Mouse (Mus musculus) embryonic facial prominence, embryonic 14.5 days (tissue): ENCODE measurements around the gene Sugp2. TPM values are rescaled to one million over a fixed set of nuclear protein-coding genes. Genes with fewer than 3 reads are reported as not detected.

Experiments used
- ATAC-seq: fragments of 200-750 bp; cut with Nextera tagmentation; 2 replicates; pipeline ENCODE4 v1.8.0; 2017; ENCODE audit warnings: low read depth, moderate number of reproducible peaks, moderate TSS enrichment
- DNase-seq: peaks from one replicate; pipeline ENCODE4 v3.0.0-alpha.2; 2015; ENCODE audit warnings: low spot score
- H3K27ac ChIP-seq: fragments of 300-500 bp; sonication (generic); replicated peaks from 2 replicates; pipeline ENCODE4 v1.5.1; 2014; ENCODE audit warnings: low read depth, mild to moderate bottlenecking, low read length, moderate library complexity
- H3K27me3 ChIP-seq: fragments of 300-500 bp; sonication (generic); replicated peaks from 2 replicates; pipeline ENCODE4 v1.6.1; 2014; ENCODE audit warnings: low read length; ENCODE audit not compliant: control insufficient read depth, insufficient read depth
- H3K36me3 ChIP-seq: fragments of 300-500 bp; sonication (generic); 2 replicates; pipeline ENCODE4 v1.6.1; 2014; ENCODE audit warnings: low read length, mixed read lengths; ENCODE audit not compliant: control insufficient read depth, insufficient read depth
- H3K4me1 ChIP-seq: fragments of 300-500 bp; sonication (generic); 2 replicates; pipeline ENCODE4 v1.6.1; 2014; ENCODE audit warnings: antibody characterized with exemption, low read length; ENCODE audit not compliant: control insufficient read depth, insufficient read depth
- H3K4me2 ChIP-seq: fragments of 300-500 bp; sonication (generic); 2 replicates; pipeline ENCODE4 v1.6.1; 2014; ENCODE audit warnings: low read depth, mild to moderate bottlenecking, low read length, moderate library complexity, mixed read lengths
- H3K4me3 ChIP-seq: fragments of 300-500 bp; sonication (generic); 2 replicates; pipeline ENCODE4 v1.5.1; 2014; ENCODE audit warnings: low read depth, mild to moderate bottlenecking, low read length
- H3K9ac ChIP-seq: fragments of 300-500 bp; sonication (generic); 2 replicates; pipeline ENCODE4 v1.6.1; 2014; ENCODE audit warnings: low read depth, mild to moderate bottlenecking, low read length, moderate library complexity, mixed read lengths
- H3K9me3 ChIP-seq: fragments of 300-500 bp; sonication (generic); 2 replicates; pipeline ENCODE4 v1.6.1; 2016; ENCODE audit warnings: low read length; ENCODE audit not compliant: control insufficient read depth
- WGBS: fragments of 180-500 bp; shearing (Covaris S2); extraction: QIAGEN DNeasy Blood & Tissue Kit; methylation state at CpG from one replicate; pipeline ENCODE4 v1.1.7; 2014; 5-methylcytosine and 5-hydroxymethylcytosine counted together
- polyA plus RNA-seq: library from polyadenylated mRNA; unstranded; fragments of >200 nt; fragmentation: Nextera tagmentation; extraction: Ambion mirVana; gene quantifications from 2 replicates; pipeline ENCODE4 v1.2.1, GENCODE M21; 2014

The Sugp2 gene
- polyA plus RNA-seq, 1 experiment from 2014 or later: 27.1 TPM

DNA sequence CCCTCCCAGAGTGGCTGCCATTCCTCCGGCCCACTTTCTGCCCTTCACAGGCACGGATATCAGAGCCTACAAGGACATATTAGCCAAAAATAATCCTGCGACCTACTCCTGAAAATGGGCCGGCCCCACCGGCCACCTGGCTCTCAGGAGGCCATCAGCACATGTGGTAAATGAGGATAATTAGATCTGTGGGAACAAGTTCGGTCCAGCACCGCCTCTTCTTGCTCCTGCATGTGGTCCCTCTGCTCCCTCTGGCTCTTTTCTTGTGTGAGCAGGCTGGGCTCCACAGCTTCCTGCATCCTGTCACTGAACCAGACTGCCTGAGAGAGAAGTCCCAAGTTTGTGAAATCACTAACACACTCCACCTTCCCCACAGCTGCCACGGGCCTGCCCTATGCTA is 45.2 kb downstream of the Sugp2 start:
- Histone ChIP-seq H3K4me3 (no peak overlapping the region), H3K4me2 (no peak overlapping the region), H3K27ac (no peak overlapping the region), H3K27me3 (no peaks in the 10 kb centered on the region), H3K4me1 (no peaks in the 10 kb centered on the region), H3K36me3 (no peaks in the 10 kb centered on the region), H3K9ac (no peak overlapping the region), H3K9me3 (no peaks in the 10 kb centered on the region; the same call in 1 of the 2 replicates)
- no peak for DNase-seq
- 34% methylated on average over 7 of the region's 8 CpGs for WGBS
- ATAC-seq: no peak

GRCm38 (mm10) chr8:70281001-70281400 is 47.0 kb downstream of the Sugp2 start:
- Histone ChIP-seq H3K36me3 (peaks cover 11% of the 10 kb centered on the region), H3K4me3 (no peak overlapping the region), H3K4me2 (no peak overlapping the region), H3K9ac (no peak overlapping the region), H3K4me1 (no peaks in the 10 kb centered on the region), H3K9me3 (no peaks in the 10 kb centered on the region), H3K27ac (no peak overlapping the region), H3K27me3 (no peaks in the 10 kb centered on the region)
- ATAC-seq: no peak
- WGBS: 42% methylated on average over 3 of the region's 3 CpGs
- DNase-seq: no peak

- DNase-seq: peak; percentile 93
- peak within 1 kb of the TSS; percentile 82 for H3K9ac ChIP-seq
- H3K4me3 ChIP-seq: peak within 1 kb of the TSS; percentile 74
- peak; percentile 91 for ATAC-seq
- peaks cover 28% of the 10 kb centered on the region for H3K36me3 ChIP-seq
- WGBS: 1% methylated on average over 35 of the region's 36 CpGs
- H3K4me1 ChIP-seq: no peaks in the 10 kb centered on the region
- H3K9me3 ChIP-seq: no peaks in the 10 kb centered on the region
- peak within 1 kb of the TSS; percentile 70 for H3K4me2 ChIP-seq
- H3K27me3 ChIP-seq: no peaks in the 10 kb centered on the region
- H3K27ac ChIP-seq: peak within 1 kb of the TSS; percentile 72
These were observed 48.6 kb downstream of the Sugp2 start, which contains the start of gene Homer3 for GRCm38 (mm10) chr8:70282603-70283135. Homer3 (plus strand) TSS chr8:70282827.

DNA sequence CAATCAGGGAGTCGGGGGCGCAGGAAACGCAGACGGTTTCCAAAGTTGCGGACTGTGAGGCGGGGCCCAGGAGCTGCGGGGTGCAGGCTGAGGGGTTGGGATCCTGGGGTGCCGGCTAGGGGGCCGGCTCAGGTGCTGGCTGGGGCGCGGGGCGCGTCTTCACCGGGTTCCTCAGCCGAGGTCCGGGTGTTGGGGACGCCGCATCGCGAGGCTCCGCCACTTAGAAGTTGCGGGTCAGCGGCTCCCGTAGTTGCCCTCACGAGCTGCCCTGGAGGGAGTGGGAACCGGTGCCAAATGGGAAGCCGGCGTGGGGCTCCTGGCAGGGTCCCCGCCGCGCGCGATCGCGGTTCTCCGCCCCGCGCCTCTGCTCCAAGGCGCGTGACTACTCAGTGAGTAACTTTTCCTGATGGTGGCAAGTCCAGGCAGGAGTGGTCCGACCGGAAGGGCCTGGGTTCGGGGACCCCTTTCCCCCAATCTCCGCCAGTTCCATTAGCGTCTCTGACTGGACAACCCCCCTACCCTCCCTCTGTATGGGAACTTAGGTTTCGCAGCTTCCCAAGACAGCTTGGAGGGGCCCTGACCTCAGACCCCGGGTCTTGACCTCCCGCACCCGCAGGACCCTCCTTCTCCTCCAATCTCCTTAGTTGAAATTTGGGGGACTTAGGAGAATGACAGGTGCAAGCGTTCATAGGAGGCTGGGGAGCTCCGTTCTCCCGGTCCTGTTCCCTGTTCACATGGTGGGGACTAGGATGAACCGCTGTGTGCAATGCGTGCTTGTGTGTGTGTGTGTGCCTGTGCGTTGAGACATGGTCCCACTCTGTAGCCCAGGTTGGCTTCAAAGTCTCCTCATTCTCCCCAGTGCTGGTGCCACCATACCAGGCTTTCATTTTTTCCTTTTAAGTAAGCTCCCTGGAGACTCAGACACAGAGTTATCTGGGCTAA is 49.4 kb downstream of the Sugp2 start:
- Histone ChIP-seq H3K9ac (peak overlapping the region; percentile 82), H3K9me3 (no peaks in the 10 kb centered on the region), H3K4me3 (peak overlapping the region; percentile 74), H3K4me2 (peak overlapping the region; percentile 70), H3K36me3 (peaks cover 33% of the 10 kb centered on the region), H3K27me3 (no peaks in the 10 kb centered on the region), H3K27ac (peak overlapping the region; percentile 72), H3K4me1 (no peaks in the 10 kb centered on the region)
- WGBS: 0% methylated on average over 29 of the region's 55 CpGs
- DNase-seq (peak; percentile 19), ATAC-seq (peak; percentile 69)

- Histone ChIP-seq H3K4me2 (peak overlapping the region; percentile 70), H3K36me3 (peaks cover 36% of the 10 kb centered on the region), H3K27ac (no peak overlapping the region), H3K4me3 (no peak overlapping the region), H3K4me1 (no peaks in the 10 kb centered on the region), H3K9me3 (no peaks in the 10 kb centered on the region), H3K27me3 (no peaks in the 10 kb centered on the region), H3K9ac (no peak overlapping the region)
- ATAC-seq (no peak), DNase-seq (no peak)
- 88% methylated on average over 5 of the region's 5 CpGs for WGBS
These were observed 50.4 kb downstream of the Sugp2 start for GRCm38 (mm10) chr8:70284421-70284820.

- no peak overlapping the region for H3K9ac ChIP-seq
- H3K36me3 ChIP-seq: peaks cover 40% of the 10 kb centered on the region
- no peaks in the 10 kb centered on the region for H3K4me1 ChIP-seq
- no peaks in the 10 kb centered on the region for H3K9me3 ChIP-seq
- no peak overlapping the region for H3K4me2 ChIP-seq
- DNase-seq: no peak
- WGBS: 97% methylated on average over 15 of the region's 15 CpGs
- no peaks in the 10 kb centered on the region for H3K27me3 ChIP-seq
- H3K4me3 ChIP-seq: no peak overlapping the region
- no peak overlapping the region for H3K27ac ChIP-seq
- no peak for ATAC-seq
These were observed 51.3 kb downstream of the Sugp2 start for GRCm38 (mm10) chr8:70285304-70285703.

GRCm38 (mm10) chr8:70286737-70287136 is 52.7 kb downstream of the Sugp2 start:
- H3K36me3 ChIP-seq: peaks cover 54% of the 10 kb centered on the region

DNA sequence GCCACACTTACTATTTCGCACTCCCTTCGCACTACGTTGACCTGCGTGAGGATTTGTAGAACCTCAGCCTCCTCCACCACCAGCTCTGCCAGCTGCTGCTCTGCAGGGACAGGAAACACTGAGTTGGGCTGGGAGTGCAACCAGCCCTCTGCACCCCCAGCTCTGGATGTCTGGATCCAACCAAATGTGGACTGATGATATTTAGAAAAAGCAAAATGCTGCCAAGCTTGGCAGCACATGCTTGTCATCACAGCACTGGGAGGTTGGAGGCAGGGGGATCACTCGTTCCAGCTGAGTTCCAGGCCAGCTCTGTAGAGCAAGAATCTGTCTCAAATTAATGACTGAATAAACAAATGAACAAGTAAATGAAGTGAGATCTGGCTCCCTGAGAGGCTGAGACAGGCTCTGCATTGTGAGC is 60.0 kb downstream of the Sugp2 start:
- Histone ChIP-seq H3K4me1 (0 out of 2 replicates have a peak, but pooled peaks cover 3% of the 10 kb centered on the region), H3K9me3 (no peaks in the 10 kb centered on the region), H3K27ac (peak overlapping the region; percentile 61; the same call in 1 of the 2 replicates), H3K4me2 (no peak overlapping the region), H3K36me3 (peaks cover 88% of the 10 kb centered on the region), H3K9ac (no peak overlapping the region), H3K27me3 (no peaks in the 10 kb centered on the region), H3K4me3 (no peak overlapping the region)
- WGBS: 60% methylated on average over 5 of the region's 5 CpGs
- peak; percentile 75 for DNase-seq
- ATAC-seq: peak; percentile 16; the same call in 1 of the 2 replicates

More at GRCm38 (mm10) chr8:70286737-70287136, 52.7 kb downstream of the Sugp2 start:
- Histone ChIP-seq H3K27ac (no peak overlapping the region), H3K9me3 (no peaks in the 10 kb centered on the region), H3K9ac (no peak overlapping the region), H3K4me1 (no peaks in the 10 kb centered on the region), H3K4me2 (no peak overlapping the region), H3K27me3 (no peaks in the 10 kb centered on the region), H3K4me3 (no peak overlapping the region)
- DNase-seq: no peak
- ATAC-seq: no peak
- 87% methylated on average over 8 of the region's 8 CpGs for WGBS
